Mouse (Mus musculus): ENCODE measurements at regions not wholly inside any gene's neighbourhood (a gene's known extent, or its start where the extent isn't known, plus 50 kb on each side); places are given as distances from the start of the nearest gene placed in this dataset.
A peak's percentile ranks its signal among the peaks of the same experiment; 100 is the strongest.

GRCm38 (mm10) chr3:33902431-33902830, 58.3 kb upstream of the Ccdc39 start:
- H3K27me3 ChIP-seq (ENCODE audit: control insufficient read depth, insufficient read depth, low read length) = no peaks in the 10 kb centered on the region
- H3K4me3 ChIP-seq (ENCODE audit: control insufficient read depth, low read depth, low read length) = no peak overlapping the region
- H3K4me1 ChIP-seq (ENCODE audit: control insufficient read depth, insufficient read depth, low read length) = peaks cover 9% of the 10 kb centered on the region
- no peak overlapping the region for H3K27ac ChIP-seq (ENCODE audit: control insufficient read depth, insufficient read depth, low read depth, low read length)
- H3K36me3 ChIP-seq (ENCODE audit: control insufficient read depth, insufficient read depth, low read length) = no peaks in the 10 kb centered on the region
- TF ChIP-seq POLR2A (IDR thresholded peaks at IDR 0.05; ENCODE audit: control insufficient read depth, low read depth, low read length) (no peak), CTCF (IDR thresholded peaks at IDR 0.05; ENCODE audit: control insufficient read depth, insufficient read depth, insufficient replicate concordance, low read depth, low read length) (no peak)

GRCm38 (mm10) chr3:33903326-33903725, 59.2 kb upstream of the Ccdc39 start:
- Histone ChIP-seq H3K36me3 (ENCODE audit: control insufficient read depth, insufficient read depth, low read length) (no peaks in the 10 kb centered on the region), H3K27ac (ENCODE audit: control insufficient read depth, insufficient read depth, low read depth, low read length) (no peak overlapping the region), H3K4me3 (ENCODE audit: control insufficient read depth, low read depth, low read length) (no peak overlapping the region), H3K27me3 (ENCODE audit: control insufficient read depth, insufficient read depth, low read length) (no peaks in the 10 kb centered on the region), H3K4me1 (ENCODE audit: control insufficient read depth, insufficient read depth, low read length) (peaks cover 5% of the 10 kb centered on the region)
- no peak for TF ChIP-seq POLR2A (IDR thresholded peaks at IDR 0.05; ENCODE audit: control insufficient read depth, low read depth, low read length)
- no peak for TF ChIP-seq CTCF (IDR thresholded peaks at IDR 0.05; ENCODE audit: control insufficient read depth, insufficient read depth, insufficient replicate concordance, low read depth, low read length)

GRCm38 (mm10) chr3:33903816-33904215, 59.7 kb upstream of the Ccdc39 start:
- TF ChIP-seq CTCF (IDR thresholded peaks at IDR 0.05; ENCODE audit: control insufficient read depth, insufficient read depth, insufficient replicate concordance, low read depth, low read length) (no peak), POLR2A (IDR thresholded peaks at IDR 0.05; ENCODE audit: control insufficient read depth, low read depth, low read length) (no peak)
- H3K4me3 ChIP-seq (ENCODE audit: control insufficient read depth, low read depth, low read length) = no peak overlapping the region; the same call in 1 of the 2 replicates
- no peaks in the 10 kb centered on the region for H3K27me3 ChIP-seq (ENCODE audit: control insufficient read depth, insufficient read depth, low read length)
- no peak overlapping the region for H3K27ac ChIP-seq (ENCODE audit: control insufficient read depth, insufficient read depth, low read depth, low read length)
- no peaks in the 10 kb centered on the region for H3K36me3 ChIP-seq (ENCODE audit: control insufficient read depth, insufficient read depth, low read length)
- peaks cover 5% of the 10 kb centered on the region for H3K4me1 ChIP-seq (ENCODE audit: control insufficient read depth, insufficient read depth, low read length)

GRCm38 (mm10) chr3:33904854-33905678, 61.0 kb upstream of the Ccdc39 start:
- Histone ChIP-seq H3K4me1 (ENCODE audit: control insufficient read depth, insufficient read depth, low read length) (peaks cover 5% of the 10 kb centered on the region), H3K36me3 (ENCODE audit: control insufficient read depth, insufficient read depth, low read length) (no peaks in the 10 kb centered on the region), H3K27me3 (ENCODE audit: control insufficient read depth, insufficient read depth, low read length) (no peaks in the 10 kb centered on the region), H3K27ac (ENCODE audit: control insufficient read depth, insufficient read depth, low read depth, low read length) (no peak overlapping the region), H3K4me3 (ENCODE audit: control insufficient read depth, low read depth, low read length) (peak overlapping the region; percentile 4)
- TF ChIP-seq CTCF (IDR thresholded peaks at IDR 0.05; ENCODE audit: control insufficient read depth, insufficient read depth, insufficient replicate concordance, low read depth, low read length) (no peak), POLR2A (IDR thresholded peaks at IDR 0.05; ENCODE audit: control insufficient read depth, low read depth, low read length) (no peak)

- H3K36me3 ChIP-seq (ENCODE audit: control insufficient read depth, insufficient read depth, low read length) = no peaks in the 10 kb centered on the region
- no peak overlapping the region for H3K4me3 ChIP-seq (ENCODE audit: control insufficient read depth, low read depth, low read length)
- H3K27me3 ChIP-seq (ENCODE audit: control insufficient read depth, insufficient read depth, low read length) = no peaks in the 10 kb centered on the region
- TF ChIP-seq CTCF (IDR thresholded peaks at IDR 0.05; ENCODE audit: control insufficient read depth, insufficient read depth, insufficient replicate concordance, low read depth, low read length) (no peak), POLR2A (IDR thresholded peaks at IDR 0.05; ENCODE audit: control insufficient read depth, low read depth, low read length) (no peak)
- H3K4me1 ChIP-seq (ENCODE audit: control insufficient read depth, insufficient read depth, low read length) = peaks cover 5% of the 10 kb centered on the region
- H3K27ac ChIP-seq (ENCODE audit: control insufficient read depth, insufficient read depth, low read depth, low read length) = no peak overlapping the region
Measured at GRCm38 (mm10) chr3:33905679-33906007, 61.5 kb upstream of the Ccdc39 start.

- Histone ChIP-seq H3K4me1 (ENCODE audit: control insufficient read depth, insufficient read depth, low read length) (peaks cover 5% of the 10 kb centered on the region), H3K36me3 (ENCODE audit: control insufficient read depth, insufficient read depth, low read length) (no peaks in the 10 kb centered on the region), H3K4me3 (ENCODE audit: control insufficient read depth, low read depth, low read length) (no peak overlapping the region), H3K27me3 (ENCODE audit: control insufficient read depth, insufficient read depth, low read length) (no peaks in the 10 kb centered on the region), H3K27ac (ENCODE audit: control insufficient read depth, insufficient read depth, low read depth, low read length) (no peak overlapping the region)
- no peak for TF ChIP-seq POLR2A (IDR thresholded peaks at IDR 0.05; ENCODE audit: control insufficient read depth, low read depth, low read length)
- TF ChIP-seq CTCF (IDR thresholded peaks at IDR 0.05; ENCODE audit: control insufficient read depth, insufficient read depth, insufficient replicate concordance, low read depth, low read length) = no peak
Measured at GRCm38 (mm10) chr3:33907061-33907460, 63.0 kb upstream of the Ccdc39 start.

GRCm38 (mm10) chr3:33911559-33911958, 67.4 kb upstream of the Ccdc39 start:
- peaks cover 3% of the 10 kb centered on the region; the same call in 1 of the 2 replicates for H3K4me1 ChIP-seq (ENCODE audit: control insufficient read depth, insufficient read depth, low read length)
- H3K4me3 ChIP-seq (ENCODE audit: control insufficient read depth, low read depth, low read length) = no peak overlapping the region
- TF ChIP-seq POLR2A (IDR thresholded peaks at IDR 0.05; ENCODE audit: control insufficient read depth, low read depth, low read length) (no peak), CTCF (IDR thresholded peaks at IDR 0.05; ENCODE audit: control insufficient read depth, insufficient read depth, insufficient replicate concordance, low read depth, low read length) (no peak)
- H3K27ac ChIP-seq (ENCODE audit: control insufficient read depth, insufficient read depth, low read depth, low read length) = no peak overlapping the region
- no peaks in the 10 kb centered on the region for H3K36me3 ChIP-seq (ENCODE audit: control insufficient read depth, insufficient read depth, low read length)
- no peaks in the 10 kb centered on the region for H3K27me3 ChIP-seq (ENCODE audit: control insufficient read depth, insufficient read depth, low read length)

All from testis, adult 2 months (tissue).